Mouse (Mus musculus): ENCODE results near the gene Gria3.

Gria3 gene

DNA sequence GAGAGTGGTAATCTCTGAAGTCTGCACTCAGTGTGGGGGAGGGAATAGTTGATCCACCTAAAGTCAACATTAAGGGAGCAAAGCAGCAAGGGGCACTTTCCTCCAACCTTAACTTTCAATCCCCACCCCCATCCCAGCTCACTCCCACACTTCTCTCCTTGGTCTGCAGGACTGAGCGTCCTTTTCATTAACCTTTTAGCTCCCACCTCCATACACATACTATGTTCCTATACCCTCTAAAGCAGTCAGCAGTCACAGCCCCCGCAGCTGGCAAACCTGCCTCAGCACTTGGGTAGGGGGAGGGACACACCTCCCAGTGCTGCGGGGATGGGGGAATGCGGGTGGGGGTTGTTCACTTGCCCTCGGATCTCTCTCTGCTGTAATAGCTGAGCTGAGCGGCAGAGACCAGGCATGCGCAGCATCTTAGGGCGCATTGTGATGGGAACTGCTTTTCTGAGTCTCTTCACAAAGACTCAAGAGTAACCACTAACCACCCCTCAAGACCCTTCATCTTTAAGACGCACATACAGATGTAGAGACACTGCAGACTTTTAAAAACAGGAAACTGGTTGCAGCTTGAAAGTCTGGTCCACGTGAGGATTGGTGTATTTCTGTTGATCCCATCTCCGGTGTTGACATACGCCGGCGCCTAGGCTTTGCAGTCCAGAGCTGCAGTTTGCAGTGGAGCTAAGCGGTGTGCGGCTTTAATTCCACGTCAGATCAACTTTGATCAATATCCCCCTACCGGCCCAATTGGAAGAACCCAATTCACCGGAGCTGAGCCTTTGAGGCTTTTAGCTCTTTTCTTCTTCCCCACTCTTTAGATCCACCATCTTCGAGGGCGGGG is at the start of gene Gria3:
Gene Gria3 (plus strand): TSS at position 797 of the 847 bp plus-strand sequence.
- no peak for DNase-seq (ENCODE audit: low read depth, low spot score)

DNA sequence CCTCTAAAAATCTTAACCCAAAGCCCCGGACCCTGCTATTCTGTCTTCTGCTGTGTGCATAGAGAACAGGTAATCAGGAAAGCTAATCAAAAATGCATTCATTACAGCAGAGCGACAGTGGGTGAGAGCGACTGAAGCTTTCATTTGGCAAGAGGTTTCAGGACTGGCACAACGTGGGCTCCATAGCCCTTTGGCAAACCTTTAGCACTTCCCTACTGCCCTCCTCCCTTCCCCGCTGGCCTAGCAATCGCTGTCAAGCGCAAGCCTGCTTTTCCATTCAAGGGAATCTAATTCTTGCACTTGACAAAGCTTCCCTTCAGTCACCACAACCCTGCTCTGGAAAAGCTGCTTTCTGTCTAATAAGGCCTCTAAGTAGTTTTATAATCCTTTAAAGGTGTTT is 13.6 kb upstream of the Gria3 start:
- no peak for DNase-seq (ENCODE audit: low read depth, low spot score)

GRCm38 (mm10) chrX:41389079-41389478 is 11.6 kb upstream of the Gria3 start:
- DNase-seq (ENCODE audit: low read depth, low spot score): no peak

DNA sequence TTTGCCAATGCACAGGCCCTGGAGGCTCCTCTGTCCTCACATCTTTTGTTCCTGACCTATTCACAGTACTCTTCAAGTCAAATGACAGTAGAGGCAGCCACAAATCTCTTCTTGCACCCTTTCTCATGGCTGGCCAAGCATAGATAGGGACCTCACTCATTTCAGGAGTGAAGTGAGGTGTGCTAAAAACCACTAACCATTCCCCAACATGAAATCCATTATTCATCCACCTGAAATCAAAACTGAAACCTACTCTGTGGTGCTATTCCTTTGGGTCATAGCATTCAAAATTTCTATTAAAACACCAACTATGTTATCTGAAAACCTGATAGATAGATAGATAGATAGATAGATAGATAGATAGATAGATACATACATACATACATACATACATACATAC is 2.2 kb upstream of the Gria3 start:
- no peak for DNase-seq (ENCODE audit: low read depth, low spot score)

GRCm38 (mm10) chrX:41401186-41401585 is 532 bp downstream of the Gria3 start:
- DNase-seq (ENCODE audit: low read depth, low spot score): no peak

DNA sequence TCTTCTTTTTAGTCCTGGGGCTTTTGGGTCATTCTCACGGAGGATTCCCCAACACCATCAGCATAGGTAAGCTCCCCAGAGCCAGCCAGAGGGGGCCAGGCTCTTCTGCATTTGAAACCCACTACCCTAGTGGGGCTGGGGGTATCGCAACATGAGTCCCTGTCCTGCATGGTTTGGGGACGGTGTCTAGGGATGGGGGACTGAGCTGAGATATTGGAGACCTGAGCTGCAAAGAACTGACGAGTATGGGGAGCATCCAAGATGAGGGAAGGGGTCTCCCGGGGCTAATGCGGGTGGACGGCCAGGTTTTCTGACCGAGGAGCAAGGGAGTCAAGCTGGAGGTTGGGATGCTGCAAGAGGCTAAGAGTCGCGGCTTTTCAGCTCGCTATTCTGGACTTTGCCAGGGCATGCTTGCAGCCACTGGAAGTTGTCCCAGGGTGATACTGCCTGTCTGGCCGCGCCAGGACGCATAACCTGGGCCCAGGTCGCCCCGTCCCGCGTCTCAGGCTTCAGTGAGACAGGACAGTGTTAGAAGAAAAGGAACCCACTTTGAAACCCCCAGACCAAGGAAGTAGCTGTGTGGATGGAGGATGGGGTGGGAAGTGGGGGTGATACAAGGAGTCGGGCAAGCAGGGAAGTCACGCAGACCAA is 1.1 kb downstream of the Gria3 start:
- DNase-seq (ENCODE audit: low read depth, low spot score): no peak

DNA sequence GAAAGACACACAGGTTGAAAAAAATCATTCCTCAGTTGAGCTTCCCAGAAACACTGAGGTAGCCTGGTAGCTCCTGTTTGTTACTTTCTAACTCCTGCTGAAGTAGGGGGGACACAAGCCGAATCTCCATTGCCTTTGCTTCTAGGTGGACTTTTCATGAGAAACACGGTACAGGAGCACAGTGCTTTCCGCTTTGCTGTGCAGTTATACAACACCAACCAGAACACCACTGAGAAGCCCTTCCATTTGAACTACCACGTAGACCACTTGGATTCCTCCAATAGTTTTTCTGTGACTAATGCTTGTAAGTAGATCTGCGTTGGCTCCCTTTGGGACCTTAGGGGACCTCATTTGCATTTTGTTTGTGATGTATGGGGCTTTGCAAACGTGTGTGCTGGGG is 2.0 kb downstream of the Gria3 start:
- DNase-seq (ENCODE audit: low read depth, low spot score): no peak

DNA sequence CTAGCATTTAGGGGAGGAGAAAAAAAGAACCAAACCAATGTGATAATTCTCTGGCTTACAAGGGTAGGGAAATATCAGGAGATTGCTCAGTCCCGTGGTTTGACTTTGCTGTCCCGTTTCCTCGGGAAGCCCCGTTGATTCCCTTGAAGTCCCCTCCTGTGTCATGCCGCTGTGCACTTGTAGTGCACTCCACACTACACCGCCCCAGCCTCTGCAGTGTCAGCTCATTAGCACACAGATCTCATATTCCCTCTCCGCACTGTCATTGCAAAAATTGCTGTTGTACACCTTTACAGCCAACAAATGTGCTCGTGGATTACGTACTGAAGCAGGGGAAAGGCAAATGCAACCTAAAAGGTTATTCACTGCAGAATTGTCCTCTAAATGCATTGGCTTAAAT is 5.6 kb downstream of the Gria3 start:
- no peak for DNase-seq (ENCODE audit: low read depth, low spot score)

- DNase-seq (ENCODE audit: low read depth, low spot score): no peak
These were observed 9.1 kb downstream of the Gria3 start for GRCm38 (mm10) chrX:41409791-41410190.

DNA sequence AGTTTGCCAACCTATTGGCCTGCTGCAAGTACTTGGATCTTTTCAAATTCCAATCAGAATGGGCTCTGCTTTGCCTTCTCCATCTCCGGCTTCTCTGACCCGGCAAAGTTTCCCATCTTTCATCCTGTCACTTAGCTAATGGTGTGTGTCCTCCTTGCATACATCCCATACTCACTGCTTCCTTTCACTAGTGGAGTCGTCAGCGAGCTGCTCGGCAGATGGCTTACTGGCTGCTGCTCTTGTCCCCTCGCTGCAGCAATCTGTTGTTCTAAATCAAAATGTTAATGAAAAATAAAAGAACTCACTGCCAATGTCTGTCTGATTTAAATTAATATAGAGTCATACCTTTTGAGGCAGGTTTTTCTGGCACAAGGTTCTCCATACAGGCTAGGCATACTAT is 25.0 kb downstream of the Gria3 start:
- DNase-seq (ENCODE audit: low read depth, low spot score): no peak

GRCm38 (mm10) chrX:41428011-41428410 is 27.4 kb downstream of the Gria3 start:
- no peak for DNase-seq (ENCODE audit: low read depth, low spot score)

DNA sequence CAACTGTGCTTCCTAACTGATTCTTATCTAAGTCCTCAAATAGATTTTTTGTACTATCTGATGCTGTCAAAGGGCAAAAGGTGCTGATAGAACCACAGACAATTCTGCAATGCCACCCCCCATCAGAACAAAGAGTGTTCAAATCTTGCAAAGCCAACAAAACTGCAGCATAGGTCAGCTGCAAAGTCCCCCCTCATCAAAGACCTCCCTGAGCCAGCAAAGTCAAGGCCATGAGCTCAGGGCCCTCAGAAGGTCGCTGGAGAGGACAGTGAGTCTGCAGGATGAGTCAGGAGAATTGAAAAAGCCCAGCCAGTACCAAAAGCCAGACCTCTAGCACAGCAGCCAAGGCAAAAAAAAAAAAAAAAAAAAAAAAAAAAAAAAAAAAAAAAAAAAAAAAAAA is 34.9 kb downstream of the Gria3 start:
- DNase-seq (ENCODE audit: low read depth, low spot score): no peak

GRCm38 (mm10) chrX:41438841-41439240 is 38.2 kb downstream of the Gria3 start:
- DNase-seq (ENCODE audit: low read depth, low spot score): no peak

DNA sequence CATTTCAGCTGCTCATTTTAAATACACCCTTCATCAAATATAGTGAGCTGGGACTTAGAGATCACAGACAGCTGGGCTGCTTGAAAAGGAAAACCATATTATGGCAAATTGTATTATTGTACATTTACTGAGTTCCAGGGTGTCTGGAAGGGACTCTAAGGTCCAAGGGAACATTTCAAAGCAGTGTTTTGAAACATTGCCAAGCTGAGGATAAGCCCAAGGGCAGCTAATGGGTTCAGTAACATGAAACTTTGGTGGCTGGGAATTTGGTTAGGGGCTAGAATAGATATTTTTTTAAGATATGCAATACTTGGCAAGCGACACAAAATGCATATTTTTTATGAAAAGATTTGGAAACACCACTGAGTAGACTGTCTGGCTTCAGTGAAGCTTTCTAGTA is 48.2 kb downstream of the Gria3 start:
- no peak for DNase-seq (ENCODE audit: low read depth, low spot score)

GRCm38 (mm10) chrX:41477486-41477885 is 76.8 kb downstream of the Gria3 start:
- DNase-seq (ENCODE audit: low read depth, low spot score): no peak

DNA sequence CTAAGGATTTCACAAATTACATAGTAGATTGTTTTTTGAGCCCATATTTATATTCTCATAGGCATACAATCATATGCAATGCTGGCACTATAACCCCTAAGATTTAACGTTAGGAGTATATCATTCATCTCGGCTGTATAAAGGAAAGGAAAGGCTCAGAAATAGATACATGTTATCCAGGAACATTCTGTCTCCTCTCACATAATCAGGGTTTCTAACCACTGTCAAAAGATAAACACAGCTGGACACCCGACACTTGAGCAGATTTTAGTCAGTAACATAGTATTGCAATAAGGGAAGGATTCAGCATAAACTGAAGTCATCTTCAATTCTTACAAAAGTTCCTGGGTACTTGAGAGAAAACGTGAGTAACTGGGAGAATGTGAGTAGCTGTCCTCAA is 95.9 kb downstream of the Gria3 start:
- no peak for DNase-seq (ENCODE audit: low read depth, low spot score)

- no peak for DNase-seq (ENCODE audit: low read depth, low spot score)
These were observed 104.7 kb downstream of the Gria3 start for GRCm38 (mm10) chrX:41505371-41505770.

DNA sequence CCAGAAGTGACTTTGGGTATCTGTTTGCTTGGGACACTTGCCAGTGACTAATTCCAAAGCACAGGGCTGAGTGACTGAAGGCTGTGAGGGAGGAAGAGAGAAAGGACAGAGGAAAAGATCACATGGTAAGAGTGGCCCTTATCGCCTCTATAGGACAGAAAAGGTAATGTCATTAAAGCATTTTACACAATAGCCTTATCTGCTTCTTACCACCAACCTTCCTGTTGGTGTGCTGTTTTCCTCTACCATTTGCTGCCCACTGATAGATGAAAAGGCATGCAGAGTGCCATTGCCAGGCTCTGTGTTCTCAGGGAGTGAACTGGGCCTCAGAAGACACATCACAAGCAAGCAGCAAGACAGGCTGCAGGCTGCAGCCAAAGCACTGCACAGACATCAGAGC is 107.3 kb downstream of the Gria3 start:
- no peak for DNase-seq (ENCODE audit: low read depth, low spot score)

- no peak for DNase-seq (ENCODE audit: low read depth, low spot score)
These were observed 114.3 kb downstream of the Gria3 start for GRCm38 (mm10) chrX:41514982-41515381.

GRCm38 (mm10) chrX:41532511-41532910 is 131.9 kb downstream of the Gria3 start:
- DNase-seq (ENCODE audit: low read depth, low spot score): no peak

DNA sequence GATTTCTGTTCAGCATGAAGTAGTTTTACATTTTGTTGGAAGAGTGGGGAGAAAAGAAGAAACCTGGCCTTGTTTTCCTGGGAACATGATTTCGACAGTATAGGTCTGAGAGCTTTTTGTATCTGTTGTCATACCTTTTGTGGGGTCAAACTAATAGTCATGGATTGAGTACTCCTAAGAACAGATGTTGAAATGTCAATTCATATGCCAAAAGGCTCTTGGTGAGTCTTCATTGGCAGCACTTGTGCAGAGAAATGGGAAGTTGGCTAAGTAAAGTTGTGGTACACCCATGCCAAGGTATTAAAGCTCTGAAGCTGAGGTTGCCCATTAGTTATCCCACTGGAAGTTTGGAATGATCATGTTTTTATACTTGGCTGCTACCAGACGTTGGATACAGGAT is 135.2 kb downstream of the Gria3 start:
- DNase-seq (ENCODE audit: low read depth, low spot score): no peak

DNA sequence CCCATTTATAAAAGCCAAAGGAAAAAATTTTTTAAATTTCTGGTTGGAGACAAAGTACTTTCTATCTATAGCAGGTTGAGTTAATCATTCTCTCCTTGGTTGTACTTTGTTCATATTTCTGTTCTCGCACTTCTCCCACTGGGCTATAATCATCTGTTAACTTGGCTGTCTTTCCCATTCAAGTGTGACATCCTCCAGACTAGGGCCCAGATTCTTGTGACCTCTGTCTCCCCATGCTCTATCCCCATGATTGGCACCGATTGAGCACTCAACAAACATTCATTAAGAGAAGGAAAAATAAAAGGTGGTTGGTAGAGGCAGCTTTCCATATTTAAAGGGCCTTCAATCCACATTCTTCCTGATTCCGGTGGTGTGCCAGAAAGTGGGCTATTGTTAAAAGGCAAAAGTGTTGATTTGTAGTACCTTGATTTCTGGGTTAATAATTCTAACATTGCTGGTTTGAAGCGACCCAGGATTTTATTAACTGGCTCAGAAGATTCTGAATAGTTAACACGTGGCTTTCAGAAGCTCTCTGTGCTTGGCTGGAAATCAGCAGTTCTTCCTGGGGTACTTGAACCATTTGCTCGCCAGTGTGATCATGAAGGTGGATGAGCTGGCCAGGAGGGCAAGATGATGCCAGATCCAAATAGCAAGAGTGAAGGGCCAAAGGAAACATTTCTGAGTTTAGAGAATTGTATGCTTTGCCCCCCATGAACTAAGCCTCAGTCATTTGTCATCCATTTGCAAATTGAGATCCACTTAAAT is 161.8 kb downstream of the Gria3 start:
- DNase-seq (ENCODE audit: low read depth, low spot score): no peak

DNA sequence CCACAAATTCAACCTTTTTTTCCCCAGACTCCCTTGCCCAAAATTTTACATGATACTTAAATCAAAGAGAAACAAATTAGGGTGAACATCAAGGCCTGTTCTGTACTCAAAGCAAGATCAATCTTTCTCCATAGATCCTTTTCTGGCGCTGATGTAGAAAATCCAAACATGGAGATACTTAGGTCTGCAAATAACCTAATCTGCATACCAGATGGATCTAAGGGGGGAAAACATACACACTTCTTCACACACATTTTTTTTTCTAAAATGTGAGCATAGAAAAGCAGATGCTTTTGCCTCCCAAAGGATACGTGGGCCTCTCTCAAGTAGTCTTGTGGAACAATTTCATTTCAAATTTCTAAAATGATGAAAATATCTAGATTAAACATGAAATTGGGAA is 164.2 kb downstream of the Gria3 start:
- no peak for DNase-seq (ENCODE audit: low read depth, low spot score)
